Mouse (Mus musculus): Measurements from ENCODE around the gene Ppp1r10. TPM values are rescaled to one million over a fixed set of nuclear protein-coding genes. Genes with fewer than 3 reads are reported as not detected.

Gene Ppp1r10
- polyA plus RNA-seq, 1 experiment from 2014 or later, result 35.4 TPM

DNA sequence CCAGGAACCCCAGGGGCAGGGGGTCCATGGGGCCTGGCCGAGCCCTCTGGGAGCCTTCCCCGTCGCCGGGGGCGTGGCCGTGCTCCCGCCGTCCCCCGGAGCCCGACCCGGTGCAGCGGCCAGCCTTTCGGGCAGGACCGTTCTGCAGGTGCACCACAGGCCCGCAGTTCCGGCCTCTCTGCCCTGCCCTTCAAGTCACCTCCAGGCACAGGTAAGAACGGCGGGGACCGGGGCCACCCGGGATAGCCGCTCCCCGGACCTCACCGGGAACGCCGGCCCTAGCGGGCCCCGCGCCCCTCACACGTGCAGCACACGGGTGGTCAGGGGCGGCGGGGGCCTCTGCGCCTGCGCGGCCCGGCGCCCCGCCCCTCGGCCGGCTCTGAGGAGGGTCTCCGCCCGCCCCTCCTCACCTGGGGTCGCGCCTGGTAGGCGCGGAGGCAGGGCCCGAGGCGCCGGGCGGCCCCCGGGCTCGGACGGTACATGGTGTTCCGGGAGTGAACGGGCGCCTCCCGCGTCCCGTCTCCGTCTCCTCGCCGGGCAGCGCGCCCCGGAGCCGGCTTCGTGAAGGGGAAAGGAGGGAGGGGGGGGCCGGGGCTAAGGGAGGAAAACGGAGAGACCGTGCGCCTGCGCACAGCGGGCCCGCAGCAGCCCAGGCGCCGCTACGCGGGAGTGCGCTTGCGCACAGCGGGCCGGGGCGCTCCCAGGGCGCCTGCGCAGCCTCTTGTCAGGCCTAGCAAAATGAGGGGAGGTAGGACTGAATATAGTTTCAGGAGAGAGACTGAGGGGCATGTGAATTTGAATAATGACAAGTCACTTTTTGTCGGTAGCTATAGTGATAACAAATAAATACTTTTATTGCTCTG, 19.2 kb upstream of the Ppp1r10 start, which contains the start of gene 2310061I04Rik:
2310061I04Rik (minus strand) TSS at position 651 of the 863 bp plus-strand sequence.
- Histone ChIP-seq H3K4me1 (replicated peaks; ENCODE audit: control insufficient read depth, insufficient read depth, low read length) (peaks cover 24% of the 10 kb centered on the region), H3K27ac (ENCODE audit: low read depth, low read length) (peak within 1 kb of the TSS; percentile 86), H3K27me3 (replicated peaks; ENCODE audit: control insufficient read depth, insufficient read depth, low read length) (no peaks in the 10 kb centered on the region), H3K9ac (ENCODE audit: low read depth, low read length) (peak within 1 kb of the TSS; percentile 86), H3K4me3 (ENCODE audit: low read depth, low read length) (peak within 1 kb of the TSS; percentile 73), H3K9me3 (ENCODE audit: control insufficient read depth, low read length) (no peaks in the 10 kb centered on the region), H3K4me2 (peak within 1 kb of the TSS; percentile 69), H3K36me3 (ENCODE audit: control insufficient read depth, insufficient read depth, low read length) (peaks cover 32% of the 10 kb centered on the region)
- peak; percentile 89 for ATAC-seq (replicated peaks; ENCODE audit: low FRiP score)
- peak; percentile 90 for DNase-seq (ENCODE audit: low spot score)
- WGBS, result under 1% methylated on average over 76 of the region's 86 CpGs

GRCm38 (mm10) chr17:35897644-35898573, 18.3 kb upstream of the Ppp1r10 start:
- peaks cover 24% of the 10 kb centered on the region for H3K4me1 ChIP-seq (replicated peaks; ENCODE audit: control insufficient read depth, insufficient read depth, low read length)
- H3K27ac ChIP-seq (ENCODE audit: low read depth, low read length), result peak overlapping the region; percentile 86
- peak; percentile 55 for ATAC-seq (replicated peaks; ENCODE audit: low FRiP score)
- H3K27me3 ChIP-seq (replicated peaks; ENCODE audit: control insufficient read depth, insufficient read depth, low read length), result no peaks in the 10 kb centered on the region
- peak overlapping the region; percentile 69 for H3K4me2 ChIP-seq
- peak overlapping the region; percentile 86 for H3K9ac ChIP-seq (ENCODE audit: low read depth, low read length)
- H3K9me3 ChIP-seq (ENCODE audit: control insufficient read depth, low read length), result no peaks in the 10 kb centered on the region
- H3K36me3 ChIP-seq (ENCODE audit: control insufficient read depth, insufficient read depth, low read length), result peaks cover 25% of the 10 kb centered on the region
- no peak for DNase-seq (ENCODE audit: low spot score)
- 37% methylated on average over 23 of the region's 23 CpGs for WGBS
- peak overlapping the region; percentile 73 for H3K4me3 ChIP-seq (ENCODE audit: low read depth, low read length)

- DNase-seq (ENCODE audit: low spot score), result no peak
- no peak overlapping the region for H3K4me2 ChIP-seq
- 0 out of 2 replicates have a peak overlapping the region, but pooled peaks have one; percentile 8 for H3K27ac ChIP-seq (ENCODE audit: low read depth, low read length)
- H3K4me1 ChIP-seq (replicated peaks; ENCODE audit: control insufficient read depth, insufficient read depth, low read length), result peaks cover 24% of the 10 kb centered on the region
- H3K36me3 ChIP-seq (ENCODE audit: control insufficient read depth, insufficient read depth, low read length), result peaks cover 20% of the 10 kb centered on the region
- H3K9me3 ChIP-seq (ENCODE audit: control insufficient read depth, low read length), result no peaks in the 10 kb centered on the region
- no peaks in the 10 kb centered on the region for H3K27me3 ChIP-seq (replicated peaks; ENCODE audit: control insufficient read depth, insufficient read depth, low read length)
- H3K4me3 ChIP-seq (ENCODE audit: low read depth, low read length), result no peak overlapping the region
- ATAC-seq (replicated peaks; ENCODE audit: low FRiP score), result no peak
- no peak overlapping the region for H3K9ac ChIP-seq (ENCODE audit: low read depth, low read length)
- WGBS, result 44% methylated on average over 3 of the region's 3 CpGs
Measured at GRCm38 (mm10) chr17:35900636-35901035, 15.6 kb upstream of the Ppp1r10 start.

DNA sequence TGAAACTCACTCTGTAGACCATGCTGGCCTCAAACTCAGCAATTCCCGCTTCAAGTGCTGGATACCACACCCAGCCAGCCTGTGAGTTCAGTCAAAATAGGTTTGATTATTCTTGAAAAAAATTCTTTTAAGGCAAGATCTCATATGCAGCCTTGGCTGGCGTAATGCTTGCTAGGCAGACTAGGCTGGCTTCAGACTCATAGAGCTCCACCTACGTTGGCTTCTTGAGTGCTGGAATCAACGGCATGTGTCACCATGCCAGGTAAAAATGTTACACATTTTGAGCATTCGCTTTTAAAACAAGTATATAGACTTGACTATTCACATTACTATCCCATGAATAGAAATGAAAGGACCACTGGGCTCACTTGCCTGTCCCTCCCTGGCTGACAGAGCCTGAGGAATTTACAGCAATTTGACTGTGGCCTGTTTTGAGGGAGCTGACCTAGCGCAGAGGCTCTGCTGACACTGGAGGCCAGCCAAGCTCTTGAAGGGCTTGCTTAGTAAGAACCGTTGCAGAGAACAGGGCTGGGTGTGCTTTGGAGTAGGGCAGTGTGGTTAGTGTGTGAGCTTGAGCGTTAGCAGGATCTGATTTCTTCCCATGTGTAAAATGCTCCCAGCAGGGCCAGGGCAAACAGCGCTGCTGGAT, 12.8 kb upstream of the Ppp1r10 start:
- Histone ChIP-seq H3K36me3 (ENCODE audit: control insufficient read depth, insufficient read depth, low read length) (peaks cover 18% of the 10 kb centered on the region), H3K9me3 (ENCODE audit: control insufficient read depth, low read length) (no peaks in the 10 kb centered on the region), H3K4me1 (replicated peaks; ENCODE audit: control insufficient read depth, insufficient read depth, low read length) (peaks cover 11% of the 10 kb centered on the region), H3K4me3 (ENCODE audit: low read depth, low read length) (no peak overlapping the region), H3K4me2 (no peak overlapping the region), H3K27me3 (replicated peaks; ENCODE audit: control insufficient read depth, insufficient read depth, low read length) (no peaks in the 10 kb centered on the region), H3K27ac (ENCODE audit: low read depth, low read length) (no peak overlapping the region), H3K9ac (ENCODE audit: low read depth, low read length) (no peak overlapping the region)
- DNase-seq (ENCODE audit: low spot score) (no peak), ATAC-seq (replicated peaks; ENCODE audit: low FRiP score) (no peak)
- 83% methylated on average over 9 of the region's 9 CpGs for WGBS

GRCm38 (mm10) chr17:35903992-35904355, 12.3 kb upstream of the Ppp1r10 start:
- ATAC-seq (replicated peaks; ENCODE audit: low FRiP score) (no peak), DNase-seq (ENCODE audit: low spot score) (no peak)
- WGBS, result 65% methylated on average over 4 of the region's 4 CpGs
- Histone ChIP-seq H3K27ac (ENCODE audit: low read depth, low read length) (no peak overlapping the region), H3K27me3 (replicated peaks; ENCODE audit: control insufficient read depth, insufficient read depth, low read length) (no peaks in the 10 kb centered on the region), H3K4me1 (replicated peaks; ENCODE audit: control insufficient read depth, insufficient read depth, low read length) (peaks cover 11% of the 10 kb centered on the region), H3K9ac (ENCODE audit: low read depth, low read length) (no peak overlapping the region), H3K4me3 (ENCODE audit: low read depth, low read length) (no peak overlapping the region), H3K9me3 (ENCODE audit: control insufficient read depth, low read length) (no peaks in the 10 kb centered on the region), H3K36me3 (ENCODE audit: control insufficient read depth, insufficient read depth, low read length) (peaks cover 18% of the 10 kb centered on the region), H3K4me2 (no peak overlapping the region)

- Histone ChIP-seq H3K9me3 (ENCODE audit: control insufficient read depth, low read length) (no peaks in the 10 kb centered on the region), H3K4me2 (no peak overlapping the region), H3K4me1 (replicated peaks; ENCODE audit: control insufficient read depth, insufficient read depth, low read length) (peaks cover 11% of the 10 kb centered on the region), H3K4me3 (ENCODE audit: low read depth, low read length) (no peak overlapping the region), H3K27me3 (replicated peaks; ENCODE audit: control insufficient read depth, insufficient read depth, low read length) (no peaks in the 10 kb centered on the region), H3K36me3 (ENCODE audit: control insufficient read depth, insufficient read depth, low read length) (peaks cover 10% of the 10 kb centered on the region; the same call in 1 of the 2 replicates), H3K27ac (ENCODE audit: low read depth, low read length) (no peak overlapping the region), H3K9ac (ENCODE audit: low read depth, low read length) (no peak overlapping the region)
- ATAC-seq (replicated peaks; ENCODE audit: low FRiP score), result no peak
- WGBS, result 87% methylated on average over 1 of the region's 1 CpGs
- no peak for DNase-seq (ENCODE audit: low spot score)
Measured at GRCm38 (mm10) chr17:35905587-35905986, 10.6 kb upstream of the Ppp1r10 start.

GRCm38 (mm10) chr17:35907609-35908008, 8.6 kb upstream of the Ppp1r10 start:
- no peak for DNase-seq (ENCODE audit: low spot score)
- Histone ChIP-seq H3K4me1 (replicated peaks; ENCODE audit: control insufficient read depth, insufficient read depth, low read length) (peaks cover 11% of the 10 kb centered on the region), H3K4me2 (no peak overlapping the region), H3K9ac (ENCODE audit: low read depth, low read length) (no peak overlapping the region), H3K27me3 (replicated peaks; ENCODE audit: control insufficient read depth, insufficient read depth, low read length) (no peaks in the 10 kb centered on the region), H3K27ac (ENCODE audit: low read depth, low read length) (no peak overlapping the region), H3K9me3 (ENCODE audit: control insufficient read depth, low read length) (no peaks in the 10 kb centered on the region), H3K36me3 (ENCODE audit: control insufficient read depth, insufficient read depth, low read length) (peaks cover 15% of the 10 kb centered on the region), H3K4me3 (ENCODE audit: low read depth, low read length) (no peak overlapping the region)
- WGBS, result 75% methylated on average over 2 of the region's 2 CpGs
- ATAC-seq (replicated peaks; ENCODE audit: low FRiP score), result no peak

Data from liver, embryonic 11.5 days (tissue).